Mouse (Mus musculus): ENCODE data around the gene Tfpt. TPM values are rescaled to one million over a fixed set of nuclear protein-coding genes. Genes with fewer than 3 reads are reported as not detected.

Tfpt gene
- 30.8 and 38.9 TPM in 2 replicates for polyA plus RNA-seq (2015; fragmentation: Nextera tagmentation; extraction: Ambion mirVana)

DNA sequence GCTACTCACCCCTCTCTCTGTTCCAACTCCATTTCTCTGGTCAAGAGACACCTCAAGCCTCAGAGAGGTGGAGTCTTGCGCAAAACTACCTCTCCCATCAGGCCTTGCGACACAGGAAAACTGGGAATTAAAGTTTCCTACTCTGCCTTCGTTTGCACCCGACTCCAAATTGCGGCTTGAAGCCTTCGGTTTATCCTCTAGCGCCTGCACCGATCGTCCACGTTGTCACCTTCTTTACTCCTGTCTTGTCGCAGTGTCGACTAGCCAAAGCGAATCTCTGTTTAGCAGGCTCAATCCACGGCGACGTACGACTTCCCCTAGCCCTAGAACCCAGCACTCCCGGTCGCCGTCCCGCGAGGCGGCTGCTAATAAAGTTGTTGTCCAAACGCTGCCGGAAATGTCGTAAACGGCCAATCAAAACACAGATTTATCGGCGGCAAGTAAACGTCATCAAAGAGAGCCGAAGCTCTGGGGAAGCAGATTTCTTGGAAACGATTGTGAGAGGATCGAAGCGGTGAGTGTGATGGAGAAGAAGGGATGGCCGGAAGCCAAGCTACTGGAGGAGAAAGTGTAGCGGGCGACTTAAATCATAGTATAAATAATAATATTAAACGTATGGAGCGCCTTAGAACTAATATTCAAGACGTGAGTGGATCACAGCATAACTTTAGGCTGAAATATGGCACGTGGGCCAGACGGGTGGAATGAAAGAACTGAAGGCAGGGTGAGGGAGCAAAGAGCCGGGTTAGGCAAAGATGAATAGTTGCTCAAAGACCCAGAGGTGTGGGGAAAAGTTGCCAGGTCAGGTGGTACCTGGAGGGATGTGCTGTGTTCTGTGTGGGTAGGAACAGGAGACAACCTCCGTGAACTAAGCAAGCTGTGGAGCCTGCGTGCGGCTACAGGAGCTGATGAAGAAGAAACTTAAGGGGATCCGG, at the start of gene Tfpt, which contains the start of gene Prpf31:
TSS of gene Tfpt (minus strand) at position 387 of the 935 bp plus-strand sequence.
TSS of gene Prpf31 (plus strand) at position 443 of the 935 bp plus-strand sequence.
- ATAC-seq = peak; percentile 89

DNA sequence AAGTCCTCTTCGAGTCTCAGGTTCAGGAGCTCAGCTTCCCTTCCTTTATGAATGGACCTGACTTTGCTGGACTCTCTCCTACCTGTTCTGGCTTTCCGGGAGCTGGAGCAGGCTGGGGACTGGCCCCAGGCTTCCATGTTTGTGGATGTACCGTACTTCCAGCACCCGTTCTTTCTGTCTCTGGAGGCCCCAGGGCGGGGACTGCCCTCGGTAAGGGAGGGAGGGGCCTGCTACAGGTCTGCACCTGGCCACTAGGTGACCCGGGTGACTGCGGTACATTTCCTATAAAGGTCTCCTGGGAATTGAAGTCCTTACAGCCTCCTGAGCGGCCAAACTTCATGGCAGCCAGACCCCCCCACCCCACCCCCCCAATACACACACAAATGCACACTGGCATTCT, 47.6 kb upstream of the Tfpt start, which contains the start of gene Tmc4:
TSS of gene Tmc4 (minus strand) at position 212 of the 400 bp plus-strand sequence.
- ATAC-seq = no peak
- Histone ChIP-seq H3K4me3 (replicated peaks) (no peak within 1 kb of the TSS), H3K27ac (no peak within 1 kb of the TSS), H3K36me3 (peaks cover 12% of the 10 kb centered on the region), H3K9me3 (no peaks in the 10 kb centered on the region), H3K4me2 (replicated peaks) (no peak within 1 kb of the TSS), H3K27me3 (no peaks in the 10 kb centered on the region), H3K4me1 (replicated peaks) (no peaks in the 10 kb centered on the region), H3K9ac (replicated peaks) (no peak within 1 kb of the TSS; the same call in 1 of the 2 replicates)
- 58% methylated on average over 9 of the region's 9 CpGs for WGBS

More for the DNA sequence above, at the start of gene Tfpt, which contains the start of gene Prpf31:
- Histone ChIP-seq H3K9ac (replicated peaks) (peak within 1 kb of the TSS; percentile 90), H3K4me2 (replicated peaks) (peak within 1 kb of the TSS; percentile 99), H3K27me3 (no peaks in the 10 kb centered on the region), H3K9me3 (no peaks in the 10 kb centered on the region), H3K36me3 (peaks cover 44% of the 10 kb centered on the region), H3K4me1 (replicated peaks) (peaks cover 27% of the 10 kb centered on the region), H3K27ac (peak within 1 kb of the TSS; percentile 70; the same call in 1 of the 2 replicates), H3K4me3 (replicated peaks) (peak within 1 kb of the TSS; percentile 79)
- under 1% methylated on average over 47 of the region's 47 CpGs for WGBS

DNA sequence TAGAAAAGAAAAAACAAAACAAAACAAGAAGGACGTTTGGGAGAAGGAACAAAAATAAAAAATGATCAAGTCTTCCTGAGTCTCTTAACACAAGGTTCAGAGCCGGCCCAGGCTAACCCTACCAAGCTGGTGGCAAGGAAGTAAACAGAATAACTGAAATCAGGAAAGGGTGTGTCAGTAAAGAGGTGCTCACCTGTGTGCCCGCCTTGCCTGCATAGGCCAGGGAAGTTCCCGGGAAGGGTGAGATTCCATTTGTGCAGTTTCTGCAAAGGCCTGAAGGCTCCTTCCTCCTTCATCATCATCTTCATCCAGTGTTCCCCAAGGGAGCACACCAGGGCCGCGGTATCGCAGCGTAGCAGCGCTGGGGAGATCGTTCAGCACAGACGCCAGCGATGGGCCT, 46.6 kb upstream of the Tfpt start:
- no peak for ATAC-seq
- H3K4me1 ChIP-seq (replicated peaks) = no peaks in the 10 kb centered on the region
- no peak overlapping the region for H3K4me2 ChIP-seq (replicated peaks)
- H3K9me3 ChIP-seq = no peaks in the 10 kb centered on the region
- H3K27me3 ChIP-seq = no peaks in the 10 kb centered on the region
- no peak overlapping the region; the same call in 1 of the 2 replicates for H3K9ac ChIP-seq (replicated peaks)
- no peak overlapping the region for H3K4me3 ChIP-seq (replicated peaks)
- H3K36me3 ChIP-seq = peaks cover 9% of the 10 kb centered on the region
- 92% methylated on average over 12 of the region's 12 CpGs for WGBS
- H3K27ac ChIP-seq = no peak overlapping the region

DNA sequence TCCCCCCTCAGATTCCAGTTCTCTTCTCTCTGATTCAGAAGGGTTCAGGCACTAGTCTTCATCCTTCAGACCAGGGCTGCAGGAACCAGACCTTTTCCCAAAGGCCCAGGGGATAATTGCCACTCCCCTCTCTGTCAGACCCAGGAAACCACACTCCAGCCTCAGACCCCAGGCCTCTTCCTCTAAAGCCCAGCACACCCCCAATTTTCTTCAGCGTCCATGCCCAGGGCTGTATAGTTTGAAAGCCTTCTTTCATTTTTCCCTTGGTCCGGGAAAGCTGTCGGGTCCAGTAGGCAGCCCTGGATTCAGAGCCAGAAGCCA, 45.5 kb upstream of the Tfpt start:
- 89% methylated on average over 3 of the region's 3 CpGs for WGBS
- ATAC-seq = no peak; the same call in 1 of the 2 replicates
- Histone ChIP-seq H3K27me3 (no peaks in the 10 kb centered on the region), H3K36me3 (peaks cover 6% of the 10 kb centered on the region), H3K4me3 (replicated peaks) (no peak overlapping the region), H3K9ac (replicated peaks) (no peak overlapping the region), H3K27ac (no peak overlapping the region), H3K9me3 (no peaks in the 10 kb centered on the region), H3K4me1 (replicated peaks) (no peaks in the 10 kb centered on the region), H3K4me2 (replicated peaks) (no peak overlapping the region)

DNA sequence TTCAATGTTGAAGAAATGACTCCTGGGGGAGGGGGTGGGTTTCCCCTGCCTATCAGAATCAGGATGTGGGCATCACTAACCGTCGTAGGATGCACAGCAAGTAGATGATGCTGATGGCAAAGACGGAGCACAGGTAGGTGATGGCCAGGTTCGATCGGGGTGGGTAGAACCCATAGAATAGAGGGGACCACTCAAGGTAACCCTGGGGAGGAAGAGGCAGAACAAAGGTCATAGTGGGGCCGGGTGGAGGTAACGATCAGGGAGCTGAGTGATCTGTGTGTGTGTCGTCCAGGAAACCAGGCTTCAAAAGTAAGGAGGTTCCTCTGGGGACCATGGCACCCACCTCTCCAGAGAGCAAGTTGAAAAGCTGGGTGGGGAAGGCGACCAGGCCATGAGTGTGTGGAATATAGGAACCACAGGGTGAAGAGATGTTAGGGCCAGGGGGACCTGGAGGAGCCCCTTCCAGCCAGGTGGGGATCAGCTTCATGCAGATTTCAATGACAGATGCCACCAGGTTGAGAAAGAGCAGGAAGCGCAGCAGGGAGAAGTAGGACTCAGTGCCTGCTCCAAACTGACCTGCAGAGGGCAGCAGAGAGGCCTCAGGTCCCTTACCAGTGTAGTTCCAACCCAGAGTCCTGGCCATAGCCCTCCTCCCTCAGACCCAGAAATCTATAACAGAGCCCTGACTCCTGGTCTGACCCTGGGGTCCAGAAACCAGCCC, 44.9 kb upstream of the Tfpt start:
- Histone ChIP-seq H3K36me3 (peaks cover 4% of the 10 kb centered on the region; the same call in 1 of the 2 replicates), H3K27me3 (no peaks in the 10 kb centered on the region), H3K4me1 (replicated peaks) (no peaks in the 10 kb centered on the region), H3K9me3 (no peaks in the 10 kb centered on the region), H3K4me3 (replicated peaks) (no peak overlapping the region), H3K27ac (no peak overlapping the region), H3K4me2 (replicated peaks) (no peak overlapping the region), H3K9ac (replicated peaks) (no peak overlapping the region)
- ATAC-seq = peak; percentile 92
- WGBS = 73% methylated on average over 10 of the region's 10 CpGs

DNA sequence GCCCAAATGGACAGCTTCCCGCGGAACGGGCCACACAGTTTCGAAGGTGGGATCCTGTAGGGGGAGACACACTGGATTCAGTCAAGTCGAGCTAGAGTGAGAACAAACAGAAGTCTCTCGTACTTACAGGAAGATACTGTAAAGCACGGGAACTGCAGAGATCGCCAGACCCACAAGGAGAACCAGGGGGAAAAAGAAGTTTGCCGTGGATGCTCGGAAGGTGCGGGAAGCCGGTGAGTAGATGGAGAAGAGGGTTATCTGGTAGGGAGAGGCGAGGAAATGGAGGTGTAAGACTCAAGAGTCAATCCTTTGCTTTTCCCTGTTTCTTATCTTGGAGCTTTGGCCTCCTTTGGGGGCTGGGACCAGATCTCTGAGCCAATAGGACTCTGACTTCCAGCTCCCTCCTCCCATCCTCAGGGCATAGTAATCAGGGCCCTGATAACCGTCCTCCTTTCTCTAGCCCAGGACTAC, 37.2 kb upstream of the Tfpt start:
- 24% methylated on average over 14 of the region's 14 CpGs for WGBS
- H3K4me3 ChIP-seq (replicated peaks) = no peak overlapping the region
- no peaks in the 10 kb centered on the region for H3K9me3 ChIP-seq
- H3K36me3 ChIP-seq = peaks cover 13% of the 10 kb centered on the region
- ATAC-seq = no peak
- peak overlapping the region; percentile 10; the same call in 1 of the 2 replicates for H3K9ac ChIP-seq (replicated peaks)
- H3K4me1 ChIP-seq (replicated peaks) = peaks cover 24% of the 10 kb centered on the region
- H3K4me2 ChIP-seq (replicated peaks) = no peak overlapping the region
- H3K27ac ChIP-seq = no peak overlapping the region
- no peaks in the 10 kb centered on the region for H3K27me3 ChIP-seq

DNA sequence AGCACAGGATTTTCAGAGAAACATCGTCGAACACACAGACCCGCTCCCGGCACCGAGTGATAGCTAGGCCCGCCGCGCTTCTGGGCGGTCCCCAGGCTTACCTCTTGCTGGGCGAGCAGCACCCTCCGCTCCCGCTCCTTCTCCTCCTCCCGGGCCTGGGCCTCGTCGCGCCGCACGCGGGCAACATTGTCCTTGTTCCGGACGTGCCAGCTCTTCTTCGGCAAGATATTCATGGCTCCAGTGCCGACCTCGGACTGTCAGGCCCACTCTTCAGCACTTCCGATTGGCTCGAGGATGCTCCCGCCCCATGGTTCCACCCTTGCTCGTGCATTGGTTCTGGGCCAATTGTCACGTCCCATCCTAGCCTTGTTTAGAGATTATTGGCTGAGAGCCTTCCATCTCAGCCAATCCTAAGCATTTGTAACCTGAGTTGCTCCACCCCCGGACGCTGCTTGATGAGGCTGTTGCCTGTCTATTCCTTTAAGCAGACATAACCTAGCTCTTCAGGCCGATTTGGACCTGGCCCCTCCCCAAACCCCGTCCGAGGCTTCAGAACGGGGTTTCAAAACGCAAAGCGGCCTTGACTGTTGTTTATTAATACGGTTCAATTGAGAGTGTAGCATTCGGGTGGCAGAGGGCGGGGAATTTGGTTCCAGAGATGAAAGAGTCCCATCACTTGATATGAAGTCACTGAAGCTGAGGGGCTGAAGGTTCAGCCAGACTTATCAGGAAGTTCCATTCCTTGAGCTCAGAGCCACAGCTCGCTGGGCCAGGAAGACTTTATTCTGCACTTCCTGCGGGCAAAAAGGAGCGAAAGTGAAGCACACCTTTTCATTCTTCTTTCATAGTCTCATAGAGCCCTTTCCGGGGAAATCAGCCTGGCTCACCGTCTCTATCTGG, 35.7 kb upstream of the Tfpt start, which contains the start of gene Leng1:
TSS of gene Leng1 (minus strand) at position 626 of the 900 bp plus-strand sequence.
- Histone ChIP-seq H3K9me3 (no peaks in the 10 kb centered on the region), H3K4me1 (replicated peaks) (peaks cover 24% of the 10 kb centered on the region)

DNA sequence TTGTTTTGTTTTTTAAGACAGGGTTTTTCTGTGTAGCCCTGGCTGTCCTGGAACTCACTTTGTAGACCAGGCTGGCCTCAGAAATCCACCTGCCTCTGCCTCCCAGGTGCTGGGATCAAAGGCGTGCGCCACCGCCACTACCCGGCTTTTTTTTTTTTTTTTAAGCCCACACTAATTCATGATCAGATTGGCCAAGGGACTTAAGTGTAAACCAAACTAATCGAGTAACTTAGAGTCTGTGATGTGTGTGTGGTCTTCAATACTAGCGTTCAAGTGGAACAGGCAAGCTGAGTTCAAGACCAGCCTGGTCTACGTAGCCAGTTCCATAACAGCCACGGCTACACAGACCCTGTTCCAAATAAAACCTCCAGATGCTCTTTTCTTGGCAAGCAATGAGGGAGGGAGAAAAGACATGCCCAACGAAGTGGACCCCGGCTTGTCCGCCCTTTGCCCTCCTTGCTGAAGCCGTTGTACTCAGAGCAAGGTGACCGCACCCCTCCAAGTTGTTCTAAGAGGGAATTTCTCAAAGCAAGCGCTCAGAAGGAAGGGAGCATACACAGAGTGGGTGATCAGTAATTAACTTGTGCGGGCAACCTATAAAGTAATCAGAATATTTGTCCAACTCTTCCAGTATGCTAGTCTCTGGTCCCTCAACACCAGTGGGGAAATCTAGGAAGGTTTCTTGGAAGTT, 34.9 kb upstream of the Tfpt start:
- 30% methylated on average over 15 of the region's 15 CpGs for WGBS
- Histone ChIP-seq H3K4me1 (replicated peaks) (peaks cover 24% of the 10 kb centered on the region), H3K36me3 (peaks cover 36% of the 10 kb centered on the region), H3K27ac (peak overlapping the region; percentile 67), H3K9me3 (no peaks in the 10 kb centered on the region), H3K4me3 (replicated peaks) (peak overlapping the region; percentile 72), H3K27me3 (no peaks in the 10 kb centered on the region), H3K4me2 (replicated peaks) (peak overlapping the region; percentile 84), H3K9ac (replicated peaks) (peak overlapping the region; percentile 76)
- peak; percentile 28 for ATAC-seq

More for the DNA sequence above, 35.7 kb upstream of the Tfpt start, which contains the start of gene Leng1:
- peak; percentile 99 for ATAC-seq
- peaks cover 28% of the 10 kb centered on the region for H3K36me3 ChIP-seq
- 4% methylated on average over 45 of the region's 45 CpGs for WGBS
- peak within 1 kb of the TSS; percentile 84 for H3K4me2 ChIP-seq (replicated peaks)
- peak within 1 kb of the TSS; percentile 76 for H3K9ac ChIP-seq (replicated peaks)
- H3K27me3 ChIP-seq = no peaks in the 10 kb centered on the region
- peak within 1 kb of the TSS; percentile 67 for H3K27ac ChIP-seq
- H3K4me3 ChIP-seq (replicated peaks) = peak within 1 kb of the TSS; percentile 72

DNA sequence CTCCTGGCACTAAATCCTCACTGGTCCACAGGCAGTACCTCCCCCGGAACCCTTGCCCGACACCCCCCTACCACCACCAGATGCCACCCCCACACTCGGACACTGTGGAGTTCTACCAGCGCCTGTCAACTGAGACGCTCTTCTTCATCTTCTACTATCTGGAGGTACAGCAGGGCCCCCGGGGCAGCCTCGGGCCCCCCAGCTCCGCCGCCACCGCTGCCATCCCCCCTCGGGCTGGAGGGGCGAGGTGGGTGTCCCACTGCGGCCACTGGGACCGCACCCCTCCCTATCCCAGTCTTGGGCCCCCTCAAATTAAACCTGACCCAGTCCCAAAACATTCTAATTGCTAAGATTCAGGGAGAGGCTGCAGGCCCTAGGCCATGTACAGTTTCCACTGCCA, 28.8 kb upstream of the Tfpt start:
- Histone ChIP-seq H3K36me3 (peaks cover 97% of the 10 kb centered on the region), H3K4me1 (replicated peaks) (peaks cover 6% of the 10 kb centered on the region), H3K9ac (replicated peaks) (no peak overlapping the region), H3K27ac (no peak overlapping the region), H3K4me2 (replicated peaks) (no peak overlapping the region), H3K4me3 (replicated peaks) (no peak overlapping the region), H3K27me3 (no peaks in the 10 kb centered on the region), H3K9me3 (no peaks in the 10 kb centered on the region)
- ATAC-seq = no peak
- whole genome bisulfite sequencing = 96% methylated on average over 14 of the region's 14 CpGs

DNA sequence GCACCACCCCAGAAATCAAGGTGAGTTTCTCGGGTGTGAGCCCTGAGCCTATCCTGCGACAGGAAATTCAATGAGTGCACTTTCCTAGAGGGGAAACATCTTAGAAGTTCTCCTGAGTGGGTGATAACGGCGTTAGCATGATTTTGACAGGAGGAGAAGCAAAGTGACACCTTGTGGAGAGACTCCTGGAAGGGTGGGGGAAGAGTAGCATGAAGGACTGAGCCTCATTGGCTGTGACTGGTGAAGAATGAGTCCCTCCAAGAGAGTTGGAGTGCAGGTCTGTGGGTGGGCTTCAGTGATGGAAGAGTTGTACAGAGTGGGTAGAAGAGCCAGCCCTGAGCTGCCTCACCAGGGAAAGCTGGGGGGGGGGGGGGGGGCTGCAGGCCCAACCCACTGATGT, 27.2 kb upstream of the Tfpt start:
- peaks cover 100% of the 10 kb centered on the region for H3K36me3 ChIP-seq
- no peak overlapping the region for H3K4me2 ChIP-seq (replicated peaks)
- WGBS = 89% methylated on average over 4 of the region's 4 CpGs
- no peak overlapping the region for H3K4me3 ChIP-seq (replicated peaks)
- no peaks in the 10 kb centered on the region for H3K9me3 ChIP-seq
- no peak overlapping the region for H3K9ac ChIP-seq (replicated peaks)
- no peak overlapping the region for H3K27ac ChIP-seq
- ATAC-seq = no peak
- H3K4me1 ChIP-seq (replicated peaks) = no peaks in the 10 kb centered on the region
- H3K27me3 ChIP-seq = no peaks in the 10 kb centered on the region

All from midbrain, embryonic 13.5 days (tissue).